Mouse (Mus musculus) thymus, postnatal 14 days (tissue): ENCODE measurements around the gene Olfr1132.
"Not testable (repeated sequence)": the region's sequence is repeated elsewhere in the genome, so short reads cannot be mapped to it uniquely, and the experiment has no call there.

Experiments used
- DNase-seq: peaks from one replicate; pipeline ENCODE4 v3.0.0; 2021

Olfr1132 gene

DNA sequence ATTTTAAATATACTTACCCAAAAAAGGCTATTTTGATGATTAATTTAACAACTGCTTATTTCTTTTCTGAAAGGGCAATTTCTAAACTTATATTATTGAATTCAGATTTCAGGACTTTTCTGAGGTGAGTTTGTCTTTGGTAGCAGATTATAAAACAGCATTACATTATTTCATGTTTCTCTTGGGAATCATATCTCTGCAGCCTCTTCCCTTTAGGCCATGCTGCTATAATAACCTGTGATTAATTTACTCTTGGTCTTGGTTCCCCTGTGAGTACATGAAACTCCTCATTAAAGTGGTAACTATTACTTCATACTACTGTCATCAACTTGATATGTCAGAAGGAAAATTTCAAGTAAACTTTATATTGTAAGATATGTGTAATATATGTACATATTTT lies at the start of gene Olfr1132:
Gene Olfr1132, minus strand, starts transcription at position 101 of the 400 bp plus-strand sequence.
- DNase-seq = no peak

DNA sequence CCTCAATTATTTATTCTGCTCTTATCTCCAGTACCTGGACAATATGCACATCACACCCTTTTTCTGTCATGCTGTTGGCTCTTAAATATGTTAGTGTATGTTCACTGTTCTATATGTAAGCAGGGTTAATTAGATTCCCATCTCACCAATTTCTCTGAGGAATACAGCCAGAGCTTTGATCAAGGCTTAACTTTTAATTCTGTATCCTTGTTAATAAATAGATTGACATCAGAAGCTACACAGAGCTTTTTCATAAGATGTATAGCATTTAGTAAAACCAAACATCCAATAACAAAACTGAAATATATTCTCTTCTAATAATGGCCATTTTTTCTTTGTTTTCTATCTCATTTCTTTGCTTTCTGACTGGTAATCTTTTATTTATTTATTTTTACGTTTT lies 36.2 kb upstream of the Olfr1132 start, which contains the start of gene Olfr1135:
Gene Olfr1135, minus strand, starts transcription at position 101 of the 400 bp plus-strand sequence.
- DNase-seq = no peak

DNA sequence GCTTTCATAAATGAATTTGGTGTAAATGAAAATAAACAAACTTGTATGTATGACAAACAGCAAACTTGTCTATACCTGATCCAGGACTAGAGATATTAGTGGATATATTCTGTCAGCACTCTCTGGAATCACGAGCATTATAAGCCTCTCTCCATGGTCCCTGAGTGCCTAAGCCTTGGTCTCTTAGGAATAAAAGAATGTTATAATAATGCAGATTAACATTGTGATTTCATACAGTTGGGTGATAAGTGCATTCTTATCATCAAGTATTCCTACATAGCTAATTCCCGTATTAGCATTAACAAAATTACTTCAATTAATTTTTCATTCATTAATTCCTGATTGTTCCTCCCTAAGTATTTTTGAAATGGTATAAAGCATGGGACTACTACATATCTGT lies 21.0 kb upstream of the Olfr1132 start, which contains the start of gene Olfr1134:
Gene Olfr1134, minus strand, starts transcription at position 101 of the 400 bp plus-strand sequence.
- no peak for DNase-seq

DNA sequence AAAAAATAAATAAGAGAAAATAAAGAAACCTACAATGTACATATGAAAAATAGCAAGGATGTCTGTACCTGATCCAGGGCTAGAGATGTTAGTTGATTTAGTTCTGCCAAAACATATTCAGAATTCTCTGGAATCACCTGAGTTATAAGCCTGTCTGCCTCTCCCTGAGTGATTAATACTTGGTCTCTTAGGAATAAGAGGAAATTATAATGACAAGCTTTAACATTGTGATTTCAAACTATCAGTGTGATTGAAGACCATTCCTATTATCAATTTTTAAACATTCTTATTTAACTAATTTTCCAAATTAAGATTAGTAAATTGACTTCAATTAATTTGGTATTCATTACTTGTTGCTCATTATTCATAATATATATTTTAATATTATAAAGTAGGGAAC lies 9.9 kb upstream of the Olfr1132 start, which contains the start of gene Olfr1133:
Gene Olfr1133, minus strand, starts transcription at position 101 of the 400 bp plus-strand sequence.
- DNase-seq = no peak

DNA sequence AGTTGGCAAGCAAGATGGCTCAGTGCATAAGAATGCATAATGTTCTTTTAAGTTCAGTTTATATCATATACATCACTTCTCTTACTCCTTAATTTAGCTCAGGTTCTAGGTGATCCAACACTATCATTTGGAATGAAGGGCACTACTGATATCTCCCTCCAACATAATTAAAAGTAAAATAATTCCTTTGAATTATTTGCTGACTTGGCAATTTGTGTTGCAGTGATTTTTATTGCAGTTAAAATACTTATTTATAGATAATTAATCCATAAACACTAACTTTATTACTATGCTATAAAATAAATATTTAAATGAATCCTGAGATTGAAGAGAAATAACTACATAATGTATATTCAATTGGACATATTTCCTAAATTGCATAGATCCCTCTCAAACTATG lies 5.1 kb upstream of the Olfr1132 start:
- no peak for DNase-seq

DNA sequence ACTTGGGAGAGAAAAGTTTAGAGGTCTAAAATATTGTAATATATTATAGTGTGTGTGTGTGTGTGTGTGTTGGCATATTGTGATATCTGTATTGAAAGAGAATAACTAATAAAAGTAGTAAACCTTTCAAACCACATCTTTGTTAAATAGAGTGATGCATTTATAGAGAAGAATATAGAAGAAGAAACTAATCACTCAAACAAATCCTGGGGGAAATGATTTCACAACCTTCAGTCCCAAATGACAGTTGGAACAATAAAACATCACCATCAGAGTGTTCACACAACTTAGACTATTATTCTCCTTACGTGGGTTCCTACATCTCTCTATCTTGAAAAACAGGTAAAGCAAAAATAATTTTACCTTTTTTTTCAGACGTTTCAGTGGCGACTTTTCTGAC lies 10.5 kb downstream of the Olfr1132 start, which contains the start of gene Olfr1131:
Gene Olfr1131, plus strand, starts transcription at position 301 of the 400 bp plus-strand sequence.
- DNase-seq = no peak

DNA sequence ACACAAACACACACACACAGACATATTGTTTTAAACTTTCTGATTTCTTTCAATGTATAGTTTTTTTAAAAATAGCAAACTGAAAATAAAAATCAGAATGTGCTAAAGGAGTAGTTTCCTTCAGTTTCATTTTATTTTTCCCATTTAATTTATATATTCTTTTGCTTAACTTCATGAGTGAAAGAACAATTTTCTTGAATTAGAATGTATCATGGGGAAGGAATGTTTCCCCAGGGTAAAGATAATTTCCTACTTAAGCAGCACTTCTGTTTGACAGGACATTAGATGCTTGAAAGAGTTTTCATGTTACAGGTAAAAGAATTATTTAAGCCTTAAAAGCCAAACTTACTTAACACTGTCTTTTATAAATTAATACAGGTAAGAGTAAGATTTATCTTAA lies 31.4 kb downstream of the Olfr1132 start, which contains the start of gene Olfr1130:
Gene Olfr1130, plus strand, starts transcription at position 301 of the 400 bp plus-strand sequence.
- not testable (repeated sequence) for DNase-seq
